Mouse (Mus musculus): Measurements from ENCODE around the gene Pnkd.

- TF ChIP-seq POLR2A (IDR thresholded peaks at IDR 0.05; ENCODE audit: insufficient read depth, low read length) (no peak), CTCF (IDR thresholded peaks at IDR 0.05; ENCODE audit: low read depth, low read length) (no peak), EP300 (IDR thresholded peaks at IDR 0.05; ENCODE audit: insufficient read depth, low read depth, low read length) (no peak)
These were observed 77.8 kb downstream of the Pnkd start for GRCm38 (mm10) chr1:74362325-74363229.

All from ES-Bruce4 (cell line).